Mouse (Mus musculus) heart, postnatal 36 days (tissue): ENCODE measurements around the gene 2310030G06Rik. TPM values are rescaled to one million over a fixed set of nuclear protein-coding genes. Genes with fewer than 3 reads are reported as not detected.

Experiments used
- DNase-seq, 2 experiments: peaks; one replicate each; pipeline ENCODE4 v3.0.0; 2021 to 2022
- intact Hi-C: fragments of 180-260 bp; cut with DNase I; formaldehyde crosslinking; loops from one replicate; pipeline ENCODE4 v1.15.1; 2025
- total RNA-seq, 2 experiments: library from RNA; stranded (reverse); gene quantifications; 2 replicates each; pipeline ENCODE4 v1.2.3; 2021

Gene 2310030G06Rik
- total RNA-seq, result 1 to 10 TPM; 2.5 to 5.5 TPM

DNA sequence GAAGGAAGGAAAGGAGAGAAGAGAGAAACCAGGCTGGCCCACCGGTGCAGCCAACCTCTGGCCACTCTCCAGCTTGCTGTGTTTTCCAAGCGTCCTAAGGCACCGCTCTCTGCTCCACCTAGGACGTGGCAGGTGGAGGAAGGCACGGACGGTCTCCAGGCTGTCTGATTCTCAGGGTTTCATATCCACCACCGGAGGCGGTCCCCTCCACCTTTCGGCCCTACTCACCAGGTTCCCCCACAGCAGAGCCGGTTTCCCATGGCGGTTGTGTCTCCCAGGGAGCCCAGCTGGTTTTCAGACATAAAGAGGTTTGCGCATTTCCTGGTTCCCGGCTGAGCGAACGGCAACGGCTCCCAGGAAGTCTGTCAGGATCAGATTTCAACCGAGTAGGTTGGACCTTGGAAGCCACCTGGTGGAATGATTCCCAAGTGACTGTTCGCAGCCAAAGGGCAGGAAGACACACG, at the start of gene 2310030G06Rik:
TSS of gene 2310030G06Rik (minus strand) at position 323 of the 464 bp plus-strand sequence.
- DNase-seq, result no peak
- intact Hi-C loops, result no loop called here

GRCm38 (mm10) chr9:50795266-50795665, 48.9 kb upstream of the 2310030G06Rik start:
- intact Hi-C loops, result no loop called here
- DNase-seq, result no peak

- intact Hi-C loops, result no loop called here
- peak in 1 of 2 experiments; percentile 41 for DNase-seq
Observed at GRCm38 (mm10) chr9:50782155-50782554, 35.8 kb upstream of the 2310030G06Rik start.

- intact Hi-C loops, result no loop called here
- no peak for DNase-seq
Observed at GRCm38 (mm10) chr9:50776162-50776760, 29.9 kb upstream of the 2310030G06Rik start.

DNA sequence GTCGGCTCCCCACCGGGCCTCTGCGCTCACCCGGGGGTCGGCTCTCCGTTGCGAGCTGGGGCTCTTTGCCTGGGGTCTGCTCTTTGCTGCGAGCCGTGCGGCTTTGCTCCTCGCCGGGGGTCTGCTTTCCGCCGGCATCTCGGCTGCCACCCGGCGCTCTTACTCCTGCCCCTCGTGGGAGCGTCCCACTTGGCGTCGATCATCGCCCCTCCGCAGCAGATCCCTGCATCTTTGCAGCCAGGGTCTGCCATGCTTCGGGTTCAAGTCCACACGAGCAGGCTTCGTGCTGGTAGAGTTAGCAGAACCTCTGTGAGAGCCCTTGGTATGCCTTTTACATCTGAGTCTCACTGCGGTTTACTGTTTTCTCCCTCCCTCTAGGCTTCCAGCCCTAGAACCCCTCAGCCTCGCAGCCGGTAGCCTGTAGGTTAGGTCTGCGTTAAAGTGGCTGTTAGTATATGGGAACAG, 29.4 kb upstream of the 2310030G06Rik start:
- peak in 1 of 2 experiments; percentile 15 for DNase-seq
- intact Hi-C loops, result no loop called here

DNA sequence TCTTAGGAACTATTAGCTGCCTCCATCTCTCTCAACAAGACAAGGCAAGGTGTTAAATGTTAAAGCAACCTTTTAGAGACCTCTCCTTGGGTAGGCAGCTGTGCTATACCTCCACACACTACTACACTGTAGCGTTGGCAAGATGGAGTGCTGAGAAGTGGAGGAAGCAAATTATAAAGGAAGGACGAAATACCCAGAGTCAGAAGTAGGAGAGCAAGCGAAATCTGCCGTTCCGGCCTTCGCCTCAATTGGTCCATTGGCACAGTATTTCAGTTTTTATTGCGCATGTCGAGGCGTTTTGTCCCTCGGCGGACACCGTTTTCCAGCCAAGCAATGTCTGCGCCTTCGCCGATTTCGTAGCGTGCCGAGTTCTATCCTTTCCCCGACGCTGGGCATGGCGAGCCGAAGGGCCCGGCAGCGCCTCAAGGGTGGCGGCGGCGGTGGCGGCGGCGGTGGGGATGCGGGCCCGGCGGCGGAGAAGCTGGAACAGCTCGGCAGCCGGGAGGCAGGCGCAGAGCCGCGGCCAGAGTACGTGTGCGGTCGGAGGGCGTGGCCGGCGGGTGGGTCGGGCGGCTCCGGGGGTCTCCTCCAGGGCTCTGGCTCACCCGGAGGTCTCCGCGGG, 28.8 kb upstream of the 2310030G06Rik start, which contains the start of the genes Alg9 and 1110032A03Rik:
TSS of gene Alg9 (plus strand) at position 29 of the 622 bp plus-strand sequence.
TSS of gene 1110032A03Rik (minus strand) at position 530 of the 622 bp plus-strand sequence.
- intact Hi-C loops, result no loop called here
- peak; percentile 91 to 93 for DNase-seq

DNA sequence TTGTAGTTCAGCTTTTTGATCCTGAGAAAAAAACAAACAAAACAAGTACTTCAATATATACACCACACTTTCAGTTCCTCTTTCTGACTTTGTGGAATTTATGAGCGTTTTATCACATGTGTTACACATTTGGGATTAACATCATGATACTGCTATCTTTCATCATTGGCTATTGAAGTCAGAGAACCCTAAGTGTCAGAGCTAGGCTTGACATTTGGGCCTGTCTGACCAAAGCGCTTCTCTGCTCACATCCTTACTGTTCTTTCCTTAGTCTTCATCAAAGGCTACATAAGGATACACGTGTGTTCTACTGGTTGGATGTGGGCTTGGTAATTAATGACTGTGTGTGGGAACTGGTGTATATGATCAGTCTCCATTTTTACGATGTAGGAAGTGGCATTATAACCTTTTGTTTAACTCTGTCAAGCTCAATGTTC, 27.7 kb upstream of the 2310030G06Rik start:
- intact Hi-C loops, result no loop called here
- no peak for DNase-seq

- no peak for DNase-seq
- intact Hi-C loops, result no loop called here
Observed at GRCm38 (mm10) chr9:50770011-50770410, 23.7 kb upstream of the 2310030G06Rik start.

GRCm38 (mm10) chr9:50768107-50769002, 22.0 kb upstream of the 2310030G06Rik start, which contains the start of gene Fdxacb1:
Gene Fdxacb1 (plus strand): TSS chr9:50768236.
- peak; percentile 97 to 99 for DNase-seq
- intact Hi-C loops, result loop anchor here (2.0 to 10.0 kb wide), 5 partner anchors 41 to 324 kb away; partner anchors contain the start of genes Dlat, Nkapd1 and Pih1d2

GRCm38 (mm10) chr9:50767531-50768106, 21.3 kb upstream of the 2310030G06Rik start:
- DNase-seq, result no peak
- intact Hi-C loops, result loop anchor here (2.0 to 10.0 kb wide), 5 partner anchors 40 to 323 kb away; partner anchors contain the start of genes Dlat, Nkapd1 and Pih1d2

DNA sequence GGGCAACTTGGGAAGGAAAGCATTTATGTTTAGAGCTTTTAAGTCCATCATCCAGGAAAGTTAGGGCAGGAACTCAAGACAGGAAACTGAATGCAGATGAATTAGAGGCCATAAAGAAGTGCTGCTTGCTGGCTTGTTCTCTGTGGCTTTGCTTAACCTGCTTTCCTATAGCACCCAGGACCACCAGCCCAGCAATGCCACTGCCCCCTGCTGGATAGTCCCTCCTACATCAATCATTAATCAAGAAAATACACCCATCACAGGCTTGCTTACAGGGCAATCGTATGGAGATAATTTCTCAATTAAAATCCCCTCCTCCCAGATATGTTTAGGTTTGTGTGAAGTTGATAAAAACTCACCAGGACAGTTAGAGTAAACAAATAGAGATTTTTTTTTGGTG, 17.0 kb upstream of the 2310030G06Rik start:
- no peak for DNase-seq
- intact Hi-C loops, result loop anchor here (10.0 kb wide), 1 partner anchor 319 kb away; no protein-coding TSS in a partner anchor

DNA sequence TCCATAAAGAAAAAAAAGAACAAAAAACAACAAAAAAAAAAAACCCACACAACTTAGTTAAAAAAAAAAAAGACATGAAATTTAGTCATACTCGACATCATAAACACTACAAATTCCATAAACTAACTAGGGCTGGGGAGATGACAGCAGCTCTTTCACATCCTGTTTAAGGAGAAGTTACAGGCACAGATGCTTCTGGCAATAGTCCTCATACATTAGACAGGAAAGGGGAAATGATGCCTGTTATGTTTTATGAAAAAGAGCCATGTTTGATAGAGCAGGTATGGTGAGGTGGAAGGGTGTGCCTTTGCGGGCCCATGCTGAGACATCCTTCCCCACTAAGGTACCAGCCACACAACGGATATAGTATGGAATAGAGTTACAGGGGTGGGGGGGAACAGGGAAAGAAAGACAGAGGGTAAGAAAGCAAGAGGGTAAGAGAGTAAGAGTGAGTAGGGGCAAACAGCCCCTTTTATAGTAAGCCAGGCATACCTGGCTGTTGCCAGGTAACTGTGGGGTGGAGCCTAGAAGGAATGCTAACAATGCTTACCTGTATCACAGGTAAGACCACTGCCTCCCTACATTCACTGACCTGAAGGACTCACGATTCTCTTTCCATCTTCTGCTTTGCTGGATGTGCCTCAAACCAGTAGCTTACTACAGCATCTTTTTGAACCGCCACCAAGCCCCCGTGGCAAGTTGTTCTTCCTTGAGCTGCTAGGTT, 15.3 kb upstream of the 2310030G06Rik start:
- DNase-seq, result no peak
- intact Hi-C loops, result loop anchor here (10.0 kb wide), 1 partner anchor 317 kb away; no protein-coding TSS in a partner anchor

DNA sequence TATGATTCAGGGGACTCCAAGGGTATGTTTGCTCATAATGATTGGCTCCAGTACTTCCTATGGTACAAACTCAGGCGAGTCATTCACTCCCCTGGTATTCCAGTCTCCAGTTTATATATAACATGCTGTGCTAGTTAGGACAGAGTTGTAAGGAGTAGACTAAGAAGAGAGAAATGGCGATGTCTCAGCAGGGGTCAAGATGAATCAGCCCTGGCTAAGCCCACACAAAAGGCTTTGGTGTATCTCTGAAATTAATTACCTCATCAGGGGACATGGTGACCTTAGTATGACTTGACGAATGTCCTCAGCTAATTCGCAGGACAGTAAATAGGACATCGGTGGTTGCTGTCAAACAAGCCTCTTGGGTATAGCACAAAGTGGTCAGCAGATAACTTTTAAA, 10.4 kb upstream of the 2310030G06Rik start:
- no peak for DNase-seq
- intact Hi-C loops, result no loop called here

DNA sequence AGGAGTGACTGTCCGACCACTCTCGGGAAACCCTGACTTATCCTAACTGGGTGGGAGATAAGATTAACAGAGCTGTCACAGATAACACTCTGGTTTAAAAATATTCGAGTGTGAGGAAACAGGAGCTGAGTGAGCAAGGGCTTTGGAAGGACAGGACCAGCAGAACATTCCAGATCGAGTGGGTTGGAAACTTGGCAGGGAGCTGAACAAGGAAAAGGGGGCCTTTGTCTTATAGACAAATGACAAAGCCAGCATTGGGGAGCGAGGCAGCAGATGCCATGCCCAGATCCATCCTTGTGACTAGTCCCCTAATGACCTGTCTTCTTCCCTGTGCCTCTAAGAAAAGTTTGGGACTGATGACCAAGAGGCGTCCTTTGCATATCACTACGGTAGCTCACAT, 7.6 kb upstream of the 2310030G06Rik start:
- peak in 1 of 2 experiments; percentile 32 for DNase-seq
- intact Hi-C loops, result no loop called here

GRCm38 (mm10) chr9:50752784-50753615, 6.7 kb upstream of the 2310030G06Rik start:
- intact Hi-C loops, result no loop called here
- DNase-seq, result peak; percentile 82 to 85

DNA sequence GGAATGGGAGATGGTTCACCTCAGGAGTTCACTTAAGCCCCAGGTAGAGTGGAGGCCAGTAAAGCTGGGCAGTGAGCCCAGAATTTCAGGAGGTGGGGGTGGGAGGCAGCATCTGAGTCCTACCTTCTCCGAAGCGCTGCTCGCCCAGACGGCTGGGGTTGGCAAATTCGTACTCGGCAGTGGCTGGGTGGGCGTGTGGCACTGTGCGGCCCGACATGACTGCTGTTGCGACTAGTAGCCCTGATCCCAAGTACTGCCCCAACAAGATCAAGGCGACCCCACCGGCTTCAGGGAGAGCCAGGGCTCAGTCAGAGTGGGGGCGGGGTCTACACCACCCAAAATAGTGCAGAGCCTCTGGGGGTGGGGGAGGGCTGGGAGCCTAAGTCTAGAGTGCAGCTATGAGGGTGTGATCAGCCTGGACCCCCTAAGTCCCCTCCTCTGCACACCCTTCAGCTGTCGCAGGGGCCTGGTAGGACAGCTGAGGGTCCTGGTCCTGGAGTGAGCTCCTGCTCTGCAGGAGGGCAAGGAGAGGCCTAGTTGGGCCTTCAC, 5.8 kb upstream of the 2310030G06Rik start, which contains the start of gene Hspb2:
TSS of gene Hspb2 (minus strand) at position 301 of the 549 bp plus-strand sequence.
- intact Hi-C loops, result no loop called here
- peak; percentile 46 to 71 for DNase-seq

DNA sequence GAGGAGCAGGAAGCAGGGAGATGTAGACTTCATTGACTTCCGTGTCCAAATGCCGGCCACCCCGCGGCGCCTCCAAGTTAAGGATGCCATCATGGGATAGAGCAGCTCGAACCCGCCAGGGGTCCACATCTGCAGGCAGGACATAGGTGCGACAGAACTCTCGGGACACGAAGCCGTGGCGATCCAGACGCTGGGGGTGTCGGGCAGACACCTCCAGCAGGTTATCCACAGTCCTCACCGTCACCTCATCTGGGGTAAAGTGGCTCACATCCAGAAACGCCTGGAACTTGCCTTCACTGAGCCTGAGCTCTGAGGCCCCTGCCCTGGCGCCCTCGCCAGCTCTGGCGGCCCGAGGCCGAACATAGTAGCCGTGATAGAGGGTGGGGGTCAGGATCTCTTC, 5.0 kb upstream of the 2310030G06Rik start, which contains the start of gene Cryab:
TSS of gene Cryab (plus strand) at position 3 of the 400 bp plus-strand sequence.
- peak; percentile 34 to 35 for DNase-seq
- intact Hi-C loops, result no loop called here

GRCm38 (mm10) chr9:50750706-50751105, 4.4 kb upstream of the 2310030G06Rik start:
- intact Hi-C loops, result no loop called here

More at GRCm38 (mm10) chr9:50750706-50751105, 4.4 kb upstream of the 2310030G06Rik start:
- no peak for DNase-seq
